Mouse (Mus musculus): ENCODE measurements around the gene Gm30302. TPM values are rescaled to one million over a fixed set of nuclear protein-coding genes. Genes with fewer than 3 reads are reported as not detected.

Gene Gm30302
- polyA plus RNA-seq, 1 experiment from 2014 or later = not detected

- Histone ChIP-seq H3K27me3 (ENCODE audit: insufficient read depth, low read length) (no peaks in the 10 kb centered on the region), H3K9ac (replicated peaks; ENCODE audit: low read length) (no peak overlapping the region), H3K27ac (ENCODE audit: low read length) (no peak overlapping the region), H3K4me1 (ENCODE audit: insufficient read depth, low read length) (no peaks in the 10 kb centered on the region), H3K4me2 (replicated peaks; ENCODE audit: low read depth, low read length) (no peak overlapping the region), H3K9me3 (ENCODE audit: low read length) (no peaks in the 10 kb centered on the region), H3K4me3 (ENCODE audit: low read length) (no peak overlapping the region), H3K36me3 (ENCODE audit: insufficient read depth, low read length) (no peaks in the 10 kb centered on the region)
- 88% methylated on average over 4 of the region's 4 CpGs for WGBS
- ATAC-seq (ENCODE audit: low FRiP score, low TSS enrichment) = no peak
Observed at GRCm38 (mm10) chr13:49757966-49758365, 40.8 kb downstream of the Gm30302 start.

GRCm38 (mm10) chr13:49756591-49756990 lies 42.2 kb downstream of the Gm30302 start:
- no peak overlapping the region for H3K27ac ChIP-seq (ENCODE audit: low read length)
- no peaks in the 10 kb centered on the region for H3K36me3 ChIP-seq (ENCODE audit: insufficient read depth, low read length)
- no peaks in the 10 kb centered on the region for H3K27me3 ChIP-seq (ENCODE audit: insufficient read depth, low read length)
- no peak overlapping the region for H3K4me3 ChIP-seq (ENCODE audit: low read length)
- ATAC-seq (ENCODE audit: low FRiP score, low TSS enrichment) = no peak
- H3K9ac ChIP-seq (replicated peaks; ENCODE audit: low read length) = no peak overlapping the region
- no peaks in the 10 kb centered on the region for H3K9me3 ChIP-seq (ENCODE audit: low read length)
- 81% methylated on average over 9 of the region's 9 CpGs for WGBS
- H3K4me1 ChIP-seq (ENCODE audit: insufficient read depth, low read length) = no peaks in the 10 kb centered on the region
- no peak overlapping the region for H3K4me2 ChIP-seq (replicated peaks; ENCODE audit: low read depth, low read length)

GRCm38 (mm10) chr13:49741285-49742040 lies 57.3 kb downstream of the Gm30302 start:
- WGBS = 90% methylated on average over 16 of the region's 16 CpGs
- no peak overlapping the region for H3K4me2 ChIP-seq (replicated peaks; ENCODE audit: low read depth, low read length)

GRCm38 (mm10) chr13:49738011-49738410 lies 60.8 kb downstream of the Gm30302 start:
- Histone ChIP-seq H3K4me2 (replicated peaks; ENCODE audit: low read depth, low read length) (no peak overlapping the region), H3K36me3 (ENCODE audit: insufficient read depth, low read length) (peaks cover 24% of the 10 kb centered on the region), H3K9me3 (ENCODE audit: low read length) (no peaks in the 10 kb centered on the region), H3K27ac (ENCODE audit: low read length) (no peak overlapping the region), H3K9ac (replicated peaks; ENCODE audit: low read length) (no peak overlapping the region), H3K4me3 (ENCODE audit: low read length) (no peak overlapping the region), H3K27me3 (ENCODE audit: insufficient read depth, low read length) (no peaks in the 10 kb centered on the region), H3K4me1 (ENCODE audit: insufficient read depth, low read length) (no peaks in the 10 kb centered on the region)
- ATAC-seq (ENCODE audit: low FRiP score, low TSS enrichment) = no peak
- 77% methylated on average over 2 of the region's 2 CpGs for WGBS

More at GRCm38 (mm10) chr13:49741285-49742040, 57.3 kb downstream of the Gm30302 start:
- Histone ChIP-seq H3K4me1 (ENCODE audit: insufficient read depth, low read length) (no peaks in the 10 kb centered on the region), H3K27me3 (ENCODE audit: insufficient read depth, low read length) (no peaks in the 10 kb centered on the region), H3K9me3 (ENCODE audit: low read length) (no peaks in the 10 kb centered on the region), H3K27ac (ENCODE audit: low read length) (no peak overlapping the region), H3K36me3 (ENCODE audit: insufficient read depth, low read length) (no peaks in the 10 kb centered on the region), H3K4me3 (ENCODE audit: low read length) (no peak overlapping the region), H3K9ac (replicated peaks; ENCODE audit: low read length) (no peak overlapping the region)
- ATAC-seq (ENCODE audit: low FRiP score, low TSS enrichment) = no peak

GRCm38 (mm10) chr13:49736430-49736829 lies 62.4 kb downstream of the Gm30302 start:
- 94% methylated on average over 2 of the region's 2 CpGs for WGBS
- ATAC-seq (ENCODE audit: low FRiP score, low TSS enrichment) = no peak
- no peaks in the 10 kb centered on the region for H3K4me1 ChIP-seq (ENCODE audit: insufficient read depth, low read length)

More at GRCm38 (mm10) chr13:49736430-49736829, 62.4 kb downstream of the Gm30302 start:
- H3K4me3 ChIP-seq (ENCODE audit: low read length) = no peak overlapping the region
- peaks cover 39% of the 10 kb centered on the region for H3K36me3 ChIP-seq (ENCODE audit: insufficient read depth, low read length)
- no peaks in the 10 kb centered on the region for H3K9me3 ChIP-seq (ENCODE audit: low read length)
- no peak overlapping the region for H3K4me2 ChIP-seq (replicated peaks; ENCODE audit: low read depth, low read length)
- H3K27me3 ChIP-seq (ENCODE audit: insufficient read depth, low read length) = no peaks in the 10 kb centered on the region
- H3K9ac ChIP-seq (replicated peaks; ENCODE audit: low read length) = no peak overlapping the region
- H3K27ac ChIP-seq (ENCODE audit: low read length) = no peak overlapping the region

Other genes starting within 250 kb of the Gm30302 start
- gene Omd, start 216.5 kb downstream of the Gm30302 start, polyA plus RNA-seq (2015; fragmentation: Nextera tagmentation; extraction: Ambion mirVana) = 1.0 and 2.0 TPM in 2 replicates
- 54.9 and 59.1 TPM in 2 replicates for gene Ogn, start 191.0 kb downstream of the Gm30302 start, polyA plus RNA-seq (2015; fragmentation: Nextera tagmentation; extraction: Ambion mirVana)
- 26.2 and 28.6 TPM in 2 replicates for gene Cenpp, start 146.2 kb downstream of the Gm30302 start, polyA plus RNA-seq (2015; fragmentation: Nextera tagmentation; extraction: Ambion mirVana)
- 15.1 and 15.7 TPM in 2 replicates for gene Nol8, start 145.9 kb downstream of the Gm30302 start, polyA plus RNA-seq (2015; fragmentation: Nextera tagmentation; extraction: Ambion mirVana)
- gene Iars, start 116.9 kb downstream of the Gm30302 start, polyA plus RNA-seq (2015; fragmentation: Nextera tagmentation; extraction: Ambion mirVana) = 79.2 and 87.0 TPM in 2 replicates